Mouse (Mus musculus) erythroid progenitor cell, adult 5-6 weeks (primary cell): ENCODE measurements around the gene Prss30. TPM values are rescaled to one million over a fixed set of nuclear protein-coding genes. Genes with fewer than 3 reads are reported as not detected.

Source experiments
- ATAC-seq: replicated peaks from 2 replicates; pipeline ENCODE4 v1.8.0; 2016; ENCODE audit warnings: moderate number of reproducible peaks, mild to moderate bottlenecking, moderate TSS enrichment, inconsistent platforms; ENCODE audit not compliant: poor library complexity, low FRiP score, severe bottlenecking
- total RNA-seq, 2 experiments: library from RNA; stranded (forward) in 1 of 2; stranded (reverse) in 1 of 2; fragments of 150-400 nt in 1 of 2; fragments of 186-747, 209-891 nt in 1 of 2; gene quantifications; 2 replicates each; pipeline versions ENCODE4 v1.2.3 to v1.2.4; 2015 to 2017; ENCODE audit warnings: low replicate concordance in 2 of 2

Gene Prss30
- total RNA-seq, 2 experiments from 2014 or later = 0.84 TPM; not detected in 1

DNA sequence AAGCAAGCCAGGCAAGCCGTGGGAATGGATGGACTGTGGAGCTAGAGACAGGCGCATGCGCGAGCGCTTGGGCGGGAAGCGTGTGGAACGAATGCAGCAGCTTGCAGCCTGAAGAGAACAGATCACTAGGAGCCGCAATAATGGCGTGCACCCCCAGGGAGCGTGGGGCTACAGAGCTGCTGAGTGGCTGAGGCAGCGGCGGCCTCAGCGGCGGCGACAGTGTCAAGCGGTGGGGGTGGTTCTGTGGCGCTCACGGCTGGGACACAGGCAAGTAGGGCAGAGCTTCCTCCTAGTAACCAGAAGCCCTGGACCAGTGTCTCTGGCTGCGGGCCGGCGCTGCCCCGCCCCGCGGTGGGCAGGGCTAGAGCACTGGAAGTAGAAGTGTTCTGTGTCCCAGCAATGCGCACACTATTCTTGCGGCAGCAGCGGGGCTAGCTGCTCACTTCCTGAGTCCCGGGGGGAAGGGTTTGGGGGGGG lies 55.8 kb downstream of the Prss30 start:
- ATAC-seq = peak; percentile 86

Other genes starting within 250 kb of the Prss30 start
- 1.4 and 10.1 TPM in 2 replicates for gene Paqr4, start 239.7 kb downstream of the Prss30 start, total RNA-seq (2015; ENCODE audit: low replicate concordance)
- 7.5 and 11.2 TPM in 2 replicates for gene Paqr4, start 239.7 kb downstream of the Prss30 start, total RNA-seq (2017; ENCODE audit: low replicate concordance)
- gene Kremen2, start 234.7 kb downstream of the Prss30 start, total RNA-seq (2015; ENCODE audit: low replicate concordance) = not detected in 2 replicates
- not detected in 2 replicates for gene Kremen2, start 234.7 kb downstream of the Prss30 start, total RNA-seq (2017; ENCODE audit: low replicate concordance)
- gene Flywch1, start 209.0 kb downstream of the Prss30 start, total RNA-seq (2015; ENCODE audit: low replicate concordance) = 2.1 and 2.9 TPM in 2 replicates
- 3.4 and 14.2 TPM in 2 replicates for gene Flywch1, start 209.0 kb downstream of the Prss30 start, total RNA-seq (2017; ENCODE audit: low replicate concordance)
- not detected in 2 replicates for gene Flywch2, start 194.5 kb downstream of the Prss30 start, total RNA-seq (2015; ENCODE audit: low replicate concordance)
- not detected in 2 replicates for gene Flywch2, start 194.5 kb downstream of the Prss30 start, total RNA-seq (2017; ENCODE audit: low replicate concordance)
- 468 and 572 TPM in 2 replicates for gene Srrm2, start 190.0 kb downstream of the Prss30 start, total RNA-seq (2015; ENCODE audit: low replicate concordance)
- gene Srrm2, start 190.0 kb downstream of the Prss30 start, total RNA-seq (2017; ENCODE audit: low replicate concordance) = 294 and 325 TPM in 2 replicates
- gene Elob, start 151.4 kb downstream of the Prss30 start, total RNA-seq (2015; ENCODE audit: low replicate concordance) = 137 and 167 TPM in 2 replicates
- gene Elob, start 151.4 kb downstream of the Prss30 start, total RNA-seq (2017; ENCODE audit: low replicate concordance) = 51.7 and 117 TPM in 2 replicates
- gene Prss33, start 144.5 kb downstream of the Prss30 start, total RNA-seq (2015; ENCODE audit: low replicate concordance) = not detected in 2 replicates
- not detected in 2 replicates for gene Prss33, start 144.5 kb downstream of the Prss30 start, total RNA-seq (2017; ENCODE audit: low replicate concordance)
- gene Prss32, start 136.7 kb downstream of the Prss30 start, total RNA-seq (2015; ENCODE audit: low replicate concordance) = not detected in 2 replicates
- gene Prss32, start 136.7 kb downstream of the Prss30 start, total RNA-seq (2017; ENCODE audit: low replicate concordance) = not detected in 2 replicates
- not detected in 2 replicates for gene Prss41, start 136.4 kb downstream of the Prss30 start, total RNA-seq (2015; ENCODE audit: low replicate concordance)
- gene Prss41, start 136.4 kb downstream of the Prss30 start, total RNA-seq (2017; ENCODE audit: low replicate concordance) = not detected in 2 replicates
- gene Prss21, start 112.5 kb downstream of the Prss30 start, total RNA-seq (2015; ENCODE audit: low replicate concordance) = not detected in 2 replicates
- gene Prss21, start 112.5 kb downstream of the Prss30 start, total RNA-seq (2017; ENCODE audit: low replicate concordance) = not detected in 2 replicates
- not detected in 2 replicates for gene Dcpp1, start 99.7 kb downstream of the Prss30 start, total RNA-seq (2015; ENCODE audit: low replicate concordance)
- not detected in 2 replicates for gene Dcpp1, start 99.7 kb downstream of the Prss30 start, total RNA-seq (2017; ENCODE audit: low replicate concordance)
- gene Dcpp2, start 99.7 kb downstream of the Prss30 start, total RNA-seq (2015; ENCODE audit: low replicate concordance) = not detected in 2 replicates
- gene Dcpp2, start 99.7 kb downstream of the Prss30 start, total RNA-seq (2017; ENCODE audit: low replicate concordance) = not detected in 2 replicates
- not detected in 2 replicates for gene Dcpp3, start 63.1 kb downstream of the Prss30 start, total RNA-seq (2015; ENCODE audit: low replicate concordance)
- not detected in 2 replicates for gene Dcpp3, start 63.1 kb downstream of the Prss30 start, total RNA-seq (2017; ENCODE audit: low replicate concordance)
- not detected in 2 replicates for gene Sbp, start 38.9 kb downstream of the Prss30 start, total RNA-seq (2015; ENCODE audit: low replicate concordance)
- gene Sbp, start 38.9 kb downstream of the Prss30 start, total RNA-seq (2017; ENCODE audit: low replicate concordance) = not detected in 2 replicates
- gene Sbpl, start 25.3 kb downstream of the Prss30 start, total RNA-seq (2015; ENCODE audit: low replicate concordance) = not detected in 2 replicates
- gene Sbpl, start 25.3 kb downstream of the Prss30 start, total RNA-seq (2017; ENCODE audit: low replicate concordance) = not detected in 2 replicates
- gene Prss22, start 17.5 kb upstream of the Prss30 start, total RNA-seq (2015; ENCODE audit: low replicate concordance) = not detected in 2 replicates
- gene Prss22, start 17.5 kb upstream of the Prss30 start, total RNA-seq (2017; ENCODE audit: low replicate concordance) = not detected in 2 replicates
- gene Prss27, start 57.6 kb upstream of the Prss30 start, total RNA-seq (2015; ENCODE audit: low replicate concordance) = not detected in 2 replicates
- gene Prss27, start 57.6 kb upstream of the Prss30 start, total RNA-seq (2017; ENCODE audit: low replicate concordance) = not detected in 2 replicates
- 4.3 and 5.0 TPM in 2 replicates for gene Kctd5, start 92.9 kb upstream of the Prss30 start, total RNA-seq (2015; ENCODE audit: low replicate concordance)
- 8.0 and 10.7 TPM in 2 replicates for gene Kctd5, start 92.9 kb upstream of the Prss30 start, total RNA-seq (2017; ENCODE audit: low replicate concordance)
- 83.6 and 88.0 TPM in 2 replicates for gene Pdpk1, start 170.4 kb upstream of the Prss30 start, total RNA-seq (2015; ENCODE audit: low replicate concordance)
- 74.5 and 76.8 TPM in 2 replicates for gene Pdpk1, start 170.4 kb upstream of the Prss30 start, total RNA-seq (2017; ENCODE audit: low replicate concordance)
- 10.5 and 20.5 TPM in 2 replicates for gene Amdhd2, start 183.2 kb upstream of the Prss30 start, total RNA-seq (2015; ENCODE audit: low replicate concordance)
- 9.8 and 10.7 TPM in 2 replicates for gene Amdhd2, start 183.2 kb upstream of the Prss30 start, total RNA-seq (2017; ENCODE audit: low replicate concordance)
- gene Atp6v0c, start 189.1 kb upstream of the Prss30 start, total RNA-seq (2015; ENCODE audit: low replicate concordance) = 231 and 265 TPM in 2 replicates
- 83.8 and 103 TPM in 2 replicates for gene Atp6v0c, start 189.1 kb upstream of the Prss30 start, total RNA-seq (2017; ENCODE audit: low replicate concordance)
- 3.4 and 5.8 TPM in 2 replicates for gene Tbc1d24, start 225.0 kb upstream of the Prss30 start, total RNA-seq (2015; ENCODE audit: low replicate concordance)
- gene Tbc1d24, start 225.0 kb upstream of the Prss30 start, total RNA-seq (2017; ENCODE audit: low replicate concordance) = 2.6 and 2.7 TPM in 2 replicates
- gene Ntn3, start 229.0 kb upstream of the Prss30 start, total RNA-seq (2015; ENCODE audit: low replicate concordance) = not detected in 2 replicates
- not detected in 2 replicates for gene Ntn3, start 229.0 kb upstream of the Prss30 start, total RNA-seq (2017; ENCODE audit: low replicate concordance)
- 13.8 and 19.8 TPM in 2 replicates for gene Tedc2, start 240.3 kb upstream of the Prss30 start, total RNA-seq (2015; ENCODE audit: low replicate concordance)
- 16.2 and 17.2 TPM in 2 replicates for gene Tedc2, start 240.3 kb upstream of the Prss30 start, total RNA-seq (2017; ENCODE audit: low replicate concordance)